Mouse (Mus musculus) naive thymus-derived CD4-positive, alpha-beta T cell, adult 5 months (primary cell): ENCODE results near the gene Phkb. TPM values are rescaled to one million over a fixed set of nuclear protein-coding genes. Genes with fewer than 3 reads are reported as not detected.

ENCODE experiments used
- polyA plus RNA-seq: library from polyadenylated mRNA; unstranded; fragments of 100-300 nt; shearing (Covaris generic); gene quantifications from one replicate; pipeline ENCODE4 v1.2.1, GENCODE M21; 2017

The Phkb gene
- polyA plus RNA-seq = 17.4 TPM

DNA sequence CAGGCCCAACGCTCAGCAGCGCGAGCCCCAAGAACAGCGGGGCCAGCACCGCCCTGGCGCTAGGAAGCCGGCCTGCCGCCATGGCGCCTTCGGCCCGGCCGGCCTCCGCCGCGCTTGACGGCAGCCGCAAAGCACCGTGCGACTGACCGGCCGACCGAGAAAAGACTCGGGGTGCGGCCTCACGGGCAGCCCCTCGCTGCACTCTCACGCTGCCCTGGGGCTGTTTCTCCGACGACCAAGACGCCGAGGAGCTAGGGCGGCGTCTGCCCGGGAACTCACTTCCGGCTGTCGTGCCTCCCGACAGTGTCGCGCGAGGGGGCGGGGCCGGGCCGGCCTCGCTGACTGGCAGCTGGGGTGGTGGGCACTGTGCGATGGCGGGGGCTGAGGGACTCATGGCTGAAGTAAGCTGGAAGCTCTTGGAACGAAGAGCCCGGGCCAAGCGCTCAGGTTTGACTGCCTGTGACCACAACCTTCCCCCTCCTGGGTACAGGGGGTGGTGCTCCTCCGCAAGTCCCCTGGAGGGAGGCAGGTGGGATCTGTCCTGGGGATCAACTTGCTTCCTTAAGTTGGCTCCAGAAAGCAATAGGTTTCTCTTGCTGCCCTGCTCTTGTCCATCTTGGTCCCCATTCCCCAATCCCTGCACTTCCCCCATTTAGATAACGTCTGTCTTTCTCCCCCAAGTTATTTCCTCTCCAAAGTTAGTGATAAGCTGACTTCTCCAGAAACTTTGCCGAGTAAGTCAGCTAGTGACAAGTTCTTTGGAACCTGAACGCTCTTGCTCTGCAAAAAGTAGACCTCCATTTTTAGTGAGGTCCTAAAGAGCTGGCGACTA is at the start of gene Phkb, which contains the start of gene Itfg1:
Phkb (plus strand) TSS at position 303 of the 832 bp plus-strand sequence.
Itfg1 (minus strand) TSS at position 265 of the 832 bp plus-strand sequence.

Other genes with a start within 250 kb of the Phkb start
- 4.9 TPM for gene Neto2, start 140.0 kb upstream of the Phkb start, polyA plus RNA-seq
- 40.6 TPM for gene Itfg1, start within 50 bp of the Phkb start, polyA plus RNA-seq